ENCODE assay signal across 8 mouse cellular contexts in genomic region chr4:119359196-119359971, GRCm38 (mm10). TPM values are rescaled to one million over a fixed set of nuclear protein-coding genes. Genes with fewer than 3 reads are reported as not detected.
DNase-seq lines count a peak whose midpoint lies in the region; ATAC-seq and TF ChIP-seq lines count a peak whose summit lies in the region.

No protein-coding gene starts in this region.

- no peak for ATAC-seq in lung, embryonic 15.5 days (ENCODE audit: borderline replicate concordance, extremely low read depth, low FRiP score, low TSS enrichment)
- ATAC-seq in midbrain, postnatal 0 days (ENCODE audit: low FRiP score): peak; percentile 69; the same call in 1 of the 2 replicates
- ATAC-seq in monocyte, adult 5-6 weeks (replicated peaks; ENCODE audit: insufficient number of reproducible peaks, low FRiP score, low TSS enrichment, poor library complexity, severe bottlenecking): no peak

- peak overlapping the region; percentile 9 for H3K9ac ChIP-seq in lung, embryonic 15.5 days
- H3K9ac ChIP-seq in midbrain, postnatal 0 days (replicated peaks; ENCODE audit: low read length, poor library complexity, severe bottlenecking): peak overlapping the region; percentile 13

- H3K27me3 ChIP-seq in lung, embryonic 15.5 days: peaks cover 4% of the 10 kb centered on the region; the same call in 1 of the 2 replicates
- no peaks in the 10 kb centered on the region for H3K27me3 ChIP-seq in midbrain, postnatal 0 days (ENCODE audit: insufficient read depth, low read length)

- peak overlapping the region; percentile 37 for H3K4me3 ChIP-seq in lung, embryonic 15.5 days
- H3K4me3 ChIP-seq in midbrain, postnatal 0 days (ENCODE audit: low read depth, low read length): peak overlapping the region; percentile 21

- H3K36me3 ChIP-seq in lung, embryonic 15.5 days: no peaks in the 10 kb centered on the region
- H3K36me3 ChIP-seq in midbrain, postnatal 0 days (ENCODE audit: insufficient read depth, low read length): no peaks in the 10 kb centered on the region

- 6% methylated on average over 30 of the region's 30 CpGs for WGBS in lung, embryonic 15.5 days
- 7% methylated on average over 30 of the region's 30 CpGs for WGBS in midbrain, postnatal 0 days

- no peaks in the 10 kb centered on the region for H3K4me1 ChIP-seq in lung, embryonic 15.5 days
- H3K4me1 ChIP-seq in midbrain, postnatal 0 days (ENCODE audit: insufficient read depth, low read length): no peaks in the 10 kb centered on the region

- peak overlapping the region; percentile 65 for H3K4me2 ChIP-seq in lung, embryonic 15.5 days
- H3K4me2 ChIP-seq in midbrain, postnatal 0 days (ENCODE audit: low read depth, low read length, poor library complexity, severe bottlenecking): peak overlapping the region; percentile 50

- no peaks in the 10 kb centered on the region for H3K9me3 ChIP-seq in lung, embryonic 15.5 days
- H3K9me3 ChIP-seq in midbrain, postnatal 0 days (ENCODE audit: low read length): no peaks in the 10 kb centered on the region

- TF ChIP-seq CTCF in midbrain, postnatal 0 days (IDR thresholded peaks at IDR 0.05): no peak; the same call in 1 of the 2 replicates

- no peak overlapping the region for H3K27ac ChIP-seq in lung, embryonic 15.5 days
- peak overlapping the region; percentile 71 for H3K27ac ChIP-seq in midbrain, postnatal 0 days (ENCODE audit: low read depth, low read length)

- no peak for DNase-seq in lung, postnatal 10 days
- DNase-seq in adrenal gland, postnatal 10 days: peak; percentile 30
- DNase-seq in forelimb bud, embryonic 11.5 days (ENCODE audit: low read depth, low spot score): peak; percentile 25
- peak; percentile 13 to 24 for DNase-seq in layer of hippocampus, postnatal 10 days (ENCODE audit: low spot score in 2 of 2)
- peak; percentile 36 for DNase-seq in midbrain, postnatal 0 days (ENCODE audit: low spot score)
- DNase-seq in cerebellum, adult 11-12 months: no peak

RNA-seq across cellular contexts. Expression of gene Ppih, which starts 39.0 kb away (rescaled TPM):
- 102 and 115 TPM in 2 replicates for polyA plus RNA-seq in lung, embryonic 15.5 days (2015; fragmentation: Nextera tagmentation; extraction: Ambion mirVana)
- total RNA-seq in adrenal gland, postnatal 10 days (2021): 10 to 100 TPM; 20.3 to 26.3 TPM
- total RNA-seq in layer of hippocampus, postnatal 10 days (2021): 10 to 100 TPM; 23.0 to 26.7 TPM
- 22.8 and 30.3 TPM in 2 replicates for total RNA-seq in midbrain, postnatal 0 days (2014; rRNA removed)
- polyA plus RNA-seq in midbrain, postnatal 0 days (2015; fragmentation: Nextera tagmentation; extraction: Ambion mirVana): 42.7 and 44.3 TPM in 2 replicates
- 35.8 to 75.4 TPM (median 39.9 TPM) in 3 replicates for total RNA-seq in monocyte, adult 5-6 weeks (2017)

RNA-seq across cellular contexts. Expression of gene Ccdc30, which starts 55.9 kb away (rescaled TPM):
- 5.2 and 5.6 TPM in 2 replicates for polyA plus RNA-seq in lung, embryonic 15.5 days (2015; fragmentation: Nextera tagmentation; extraction: Ambion mirVana)
- 10 to 100 TPM in 1 of 2 experiments, 1 to 10 TPM in 1; 6.7 to 10.5 TPM for total RNA-seq in adrenal gland, postnatal 10 days (2021)
- 10 to 100 TPM; 21.5 to 24.1 TPM for total RNA-seq in layer of hippocampus, postnatal 10 days (2021)
- 9.6 and 11.9 TPM in 2 replicates for total RNA-seq in midbrain, postnatal 0 days (2014; rRNA removed)
- 24.1 and 24.2 TPM in 2 replicates for polyA plus RNA-seq in midbrain, postnatal 0 days (2015; fragmentation: Nextera tagmentation; extraction: Ambion mirVana)
- total RNA-seq in monocyte, adult 5-6 weeks (2017): 0.32 to 4.8 TPM in 2 of 3 replicates, not detected in the other

Comparison
In these comparisons a context has a peak if more than half of its experiments do, and no peak if none do; other contexts are left out.
1. DNase-seq: peak in adrenal gland, postnatal 10 days (single experiment), forelimb bud, embryonic 11.5 days (single experiment), layer of hippocampus, postnatal 10 days (2 of 2) and midbrain, postnatal 0 days (single experiment); none in lung, postnatal 10 days (single experiment) and cerebellum, adult 11-12 months (single experiment).